Mouse (Mus musculus): Measurements from ENCODE around the gene Vmn1r205. TPM values are rescaled to one million over a fixed set of nuclear protein-coding genes. Genes with fewer than 3 reads are reported as not detected.

Vmn1r205 gene
- total and polyA plus RNA-seq, 3 experiments, result not detected

Other genes with a start within 250 kb of the Vmn1r205 start
- gene Vmn1r198, start 242.6 kb downstream of the Vmn1r205 start, total RNA-seq (2012; rRNA removed), result not detected in 2 replicates
- not detected in 2 replicates for gene Vmn1r198, start 242.6 kb downstream of the Vmn1r205 start, total RNA-seq (2014; rRNA removed)
- gene Vmn1r198, start 242.6 kb downstream of the Vmn1r205 start, polyA plus RNA-seq (2012; ENCODE audit: insufficient read length, low read depth), result not detected in 2 replicates
- gene Vmn1r199, start 213.2 kb downstream of the Vmn1r205 start, total RNA-seq (2012; rRNA removed), result not detected in 2 replicates
- gene Vmn1r199, start 213.2 kb downstream of the Vmn1r205 start, total RNA-seq (2014; rRNA removed), result not detected in 2 replicates
- not detected in 2 replicates for gene Vmn1r199, start 213.2 kb downstream of the Vmn1r205 start, polyA plus RNA-seq (2012; ENCODE audit: insufficient read length, low read depth)
- not detected in 2 replicates for gene Vmn1r200, start 202.6 kb downstream of the Vmn1r205 start, total RNA-seq (2012; rRNA removed)
- gene Vmn1r200, start 202.6 kb downstream of the Vmn1r205 start, total RNA-seq (2014; rRNA removed), result not detected in 2 replicates
- not detected in 2 replicates for gene Vmn1r200, start 202.6 kb downstream of the Vmn1r205 start, polyA plus RNA-seq (2012; ENCODE audit: insufficient read length, low read depth)
- gene Vmn1r201, start 121.1 kb downstream of the Vmn1r205 start, total RNA-seq (2012; rRNA removed), result 0.13 TPM in 1 of 2 replicates, not detected in the other
- gene Vmn1r201, start 121.1 kb downstream of the Vmn1r205 start, total RNA-seq (2014; rRNA removed), result 0.04 TPM in 1 of 2 replicates, not detected in the other
- gene Vmn1r201, start 121.1 kb downstream of the Vmn1r205 start, polyA plus RNA-seq (2012; ENCODE audit: insufficient read length, low read depth), result not detected in 2 replicates
- gene Vmn1r202, start 87.6 kb downstream of the Vmn1r205 start, total RNA-seq (2012; rRNA removed), result not detected in 2 replicates
- not detected in 2 replicates for gene Vmn1r202, start 87.6 kb downstream of the Vmn1r205 start, total RNA-seq (2014; rRNA removed)
- gene Vmn1r202, start 87.6 kb downstream of the Vmn1r205 start, polyA plus RNA-seq (2012; ENCODE audit: insufficient read length, low read depth), result not detected in 2 replicates
- gene Vmn1r203, start 74.9 kb downstream of the Vmn1r205 start, total RNA-seq (2012; rRNA removed), result 0.04 TPM in 2 replicates
- 0.08 and 0.14 TPM in 2 replicates for gene Vmn1r203, start 74.9 kb downstream of the Vmn1r205 start, total RNA-seq (2014; rRNA removed)
- 0.05 and 0.06 TPM in 2 replicates for gene Vmn1r203, start 74.9 kb downstream of the Vmn1r205 start, polyA plus RNA-seq (2012; ENCODE audit: insufficient read length, low read depth)
- not detected in 2 replicates for gene Vmn1r204, start 39.8 kb downstream of the Vmn1r205 start, total RNA-seq (2012; rRNA removed)
- not detected in 2 replicates for gene Vmn1r204, start 39.8 kb downstream of the Vmn1r205 start, total RNA-seq (2014; rRNA removed)
- gene Vmn1r204, start 39.8 kb downstream of the Vmn1r205 start, polyA plus RNA-seq (2012; ENCODE audit: insufficient read length, low read depth), result not detected in 2 replicates
- gene Vmn1r206, start 31.3 kb upstream of the Vmn1r205 start, total RNA-seq (2012; rRNA removed), result not detected in 2 replicates
- not detected in 2 replicates for gene Vmn1r206, start 31.3 kb upstream of the Vmn1r205 start, total RNA-seq (2014; rRNA removed)
- gene Vmn1r206, start 31.3 kb upstream of the Vmn1r205 start, polyA plus RNA-seq (2012; ENCODE audit: insufficient read length, low read depth), result not detected in 2 replicates
- not detected in 2 replicates for gene Vmn1r207-ps, start 136.6 kb upstream of the Vmn1r205 start, total RNA-seq (2012; rRNA removed)
- gene Vmn1r207-ps, start 136.6 kb upstream of the Vmn1r205 start, total RNA-seq (2014; rRNA removed), result not detected in 2 replicates
- gene Vmn1r207-ps, start 136.6 kb upstream of the Vmn1r205 start, polyA plus RNA-seq (2012; ENCODE audit: insufficient read length, low read depth), result not detected in 2 replicates
- gene Vmn1r208, start 184.4 kb upstream of the Vmn1r205 start, total RNA-seq (2012; rRNA removed), result not detected in 2 replicates
- gene Vmn1r208, start 184.4 kb upstream of the Vmn1r205 start, total RNA-seq (2014; rRNA removed), result not detected in 2 replicates
- 0.07 TPM in 1 of 2 replicates, not detected in the other for gene Vmn1r208, start 184.4 kb upstream of the Vmn1r205 start, polyA plus RNA-seq (2012; ENCODE audit: insufficient read length, low read depth)
- not detected in 2 replicates for gene Vmn1r209, start 216.7 kb upstream of the Vmn1r205 start, total RNA-seq (2012; rRNA removed)
- not detected in 2 replicates for gene Vmn1r209, start 216.7 kb upstream of the Vmn1r205 start, total RNA-seq (2014; rRNA removed)
- not detected in 2 replicates for gene Vmn1r209, start 216.7 kb upstream of the Vmn1r205 start, polyA plus RNA-seq (2012; ENCODE audit: insufficient read length, low read depth)
- gene Vmn1r210, start 238.3 kb upstream of the Vmn1r205 start, total RNA-seq (2012; rRNA removed), result not detected in 2 replicates
- gene Vmn1r210, start 238.3 kb upstream of the Vmn1r205 start, total RNA-seq (2014; rRNA removed), result not detected in 2 replicates
- not detected in 2 replicates for gene Vmn1r210, start 238.3 kb upstream of the Vmn1r205 start, polyA plus RNA-seq (2012; ENCODE audit: insufficient read length, low read depth)

Data from CH12.LX (cell line).